Mouse (Mus musculus): ENCODE measurements around the gene Cenpp.

GRCm38 (mm10) chr13:49435745-49436144 is 216.8 kb downstream of the Cenpp start:
- TF ChIP-seq CTCF (IDR thresholded peaks at IDR 0.05; ENCODE audit: low read depth) (no peak), EP300 (IDR thresholded peaks at IDR 0.05; ENCODE audit: low read depth) (no peak)
